Mouse (Mus musculus) lung, embryonic 14.5 days (tissue): ENCODE measurements around the gene Nyap1. TPM values are rescaled to one million over a fixed set of nuclear protein-coding genes. Genes with fewer than 3 reads are reported as not detected.

Experiments
- ATAC-seq: fragments of 200-750 bp; cut with Nextera tagmentation; 2 replicates; pipeline ENCODE4 v1.8.0; 2017; ENCODE audit warnings: mild to moderate bottlenecking, moderate TSS enrichment, moderate library complexity; ENCODE audit not compliant: insufficient read depth
- DNase-seq: peaks from one replicate; pipeline ENCODE4 v3.0.0-alpha.2; 2015
- H3K27ac ChIP-seq: fragments of 300-500 bp; sonication (generic); 2 replicates; pipeline ENCODE4 v1.5.1; 2014; ENCODE audit warnings: low read depth, mild to moderate bottlenecking, moderate library complexity
- H3K27me3 ChIP-seq: fragments of 300-500 bp; sonication (generic); 2 replicates; pipeline ENCODE4 v1.6.1; 2014; ENCODE audit warnings: low read length, control low read depth; ENCODE audit not compliant: insufficient read depth
- H3K36me3 ChIP-seq: fragments of 300-500 bp; sonication (generic); 2 replicates; pipeline ENCODE4 v1.6.1; 2014; ENCODE audit warnings: control low read depth; ENCODE audit not compliant: insufficient read depth
- H3K4me1 ChIP-seq: fragments of 300-500 bp; sonication (generic); 2 replicates; pipeline ENCODE4 v1.6.1; 2014; ENCODE audit warnings: antibody characterized with exemption, control low read depth; ENCODE audit not compliant: insufficient read depth
- H3K4me2 ChIP-seq: fragments of 300-500 bp; sonication (generic); 2 replicates; pipeline ENCODE4 v1.6.1; 2014; ENCODE audit warnings: mild to moderate bottlenecking
- H3K4me3 ChIP-seq: fragments of 300-500 bp; sonication (generic); 2 replicates; pipeline ENCODE4 v1.5.1; 2014; ENCODE audit warnings: low read depth, low read length
- H3K9ac ChIP-seq: fragments of 300-500 bp; sonication (generic); 2 replicates; pipeline ENCODE4 v1.6.1; 2014
- H3K9me3 ChIP-seq: fragments of 300-500 bp; sonication (generic); 2 replicates; pipeline ENCODE4 v1.6.1; 2016; ENCODE audit warnings: low read depth, low read length, control low read depth
- CTCF ChIP-seq: IDR thresholded peaks from 2 replicates; pipeline ENCODE4 v1.5.1; 2016; ENCODE audit warnings: antibody characterized with exemption, low read depth
- WGBS: fragments of 180-500 bp; shearing (Covaris S2); extraction: QIAGEN DNeasy Blood & Tissue Kit; methylation state at CpG from one replicate; pipeline ENCODE4 v1.1.7; 2014; 5-methylcytosine and 5-hydroxymethylcytosine counted together
- polyA plus RNA-seq: library from polyadenylated mRNA; unstranded; fragments of >200 nt; fragmentation: Nextera tagmentation; extraction: Ambion mirVana; gene quantifications from 2 replicates; pipeline ENCODE4 v1.2.1, GENCODE M21; 2014

Nyap1 gene
- polyA plus RNA-seq, result 0.91 and 0.93 TPM in 2 replicates

DNA sequence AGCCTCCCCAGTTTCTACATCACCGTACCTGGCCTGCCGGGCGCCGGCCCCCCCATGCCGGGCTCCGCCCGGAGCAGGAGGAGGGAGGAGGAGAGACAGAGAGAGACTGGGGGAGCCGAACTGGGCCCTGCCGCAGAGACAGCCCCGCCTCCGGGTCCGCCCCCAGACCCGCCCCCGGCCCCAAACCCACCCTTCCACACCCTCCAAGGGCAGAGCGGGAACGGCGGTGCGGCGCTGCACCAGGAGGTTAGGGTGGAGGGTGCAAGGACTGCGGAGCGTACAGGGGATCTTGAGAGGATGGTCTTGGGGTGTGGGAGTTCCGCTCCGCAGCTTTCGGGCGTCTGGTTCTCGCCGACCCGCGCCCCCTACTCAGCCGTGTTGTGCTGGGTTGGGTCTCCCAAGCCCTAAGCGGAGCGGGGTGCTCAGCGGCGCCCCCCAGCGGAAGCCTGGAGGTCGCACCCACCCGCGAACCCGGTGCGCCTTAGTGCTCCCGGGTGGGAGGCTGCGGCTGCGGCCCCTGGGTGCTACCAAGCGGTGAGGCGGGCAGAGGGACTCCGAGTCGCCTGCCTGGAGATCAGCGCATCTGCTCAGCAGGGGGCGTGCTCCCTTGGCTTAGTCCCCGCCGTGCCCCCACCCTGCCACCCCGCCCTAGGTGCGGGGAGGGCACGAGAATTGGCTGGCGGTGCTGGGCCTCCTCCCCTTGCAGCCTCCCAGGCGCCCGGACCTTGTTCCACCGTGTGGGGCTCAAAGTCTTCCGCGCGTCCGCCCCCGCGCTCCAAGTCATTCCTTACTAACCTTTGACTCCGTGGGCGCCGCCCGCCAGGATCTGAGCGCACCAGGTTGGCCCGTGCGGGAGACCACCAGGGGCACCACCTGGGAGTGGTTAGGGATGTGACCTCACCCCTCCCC, at the start of gene Nyap1:
Nyap1 (minus strand) TSS at position 585 of the 909 bp plus-strand sequence.
- ATAC-seq (peak; percentile 83), DNase-seq (peak; percentile 81)
- H3K9ac ChIP-seq, result peak within 1 kb of the TSS; percentile 70
- H3K4me2 ChIP-seq, result peak within 1 kb of the TSS; percentile 97
- peak within 1 kb of the TSS; percentile 60 for H3K4me3 ChIP-seq
- no peaks in the 10 kb centered on the region for H3K27me3 ChIP-seq
- WGBS, result under 1% methylated on average over 71 of the region's 71 CpGs
- no peaks in the 10 kb centered on the region for H3K9me3 ChIP-seq
- peak; percentile 78 for TF ChIP-seq CTCF
- peak within 1 kb of the TSS; percentile 37; the same call in 1 of the 2 replicates for H3K27ac ChIP-seq
- H3K36me3 ChIP-seq, result 0 out of 2 replicates have a peak, but pooled peaks cover 4% of the 10 kb centered on the region
- H3K4me1 ChIP-seq, result 0 out of 2 replicates have a peak, but pooled peaks cover 7% of the 10 kb centered on the region

DNA sequence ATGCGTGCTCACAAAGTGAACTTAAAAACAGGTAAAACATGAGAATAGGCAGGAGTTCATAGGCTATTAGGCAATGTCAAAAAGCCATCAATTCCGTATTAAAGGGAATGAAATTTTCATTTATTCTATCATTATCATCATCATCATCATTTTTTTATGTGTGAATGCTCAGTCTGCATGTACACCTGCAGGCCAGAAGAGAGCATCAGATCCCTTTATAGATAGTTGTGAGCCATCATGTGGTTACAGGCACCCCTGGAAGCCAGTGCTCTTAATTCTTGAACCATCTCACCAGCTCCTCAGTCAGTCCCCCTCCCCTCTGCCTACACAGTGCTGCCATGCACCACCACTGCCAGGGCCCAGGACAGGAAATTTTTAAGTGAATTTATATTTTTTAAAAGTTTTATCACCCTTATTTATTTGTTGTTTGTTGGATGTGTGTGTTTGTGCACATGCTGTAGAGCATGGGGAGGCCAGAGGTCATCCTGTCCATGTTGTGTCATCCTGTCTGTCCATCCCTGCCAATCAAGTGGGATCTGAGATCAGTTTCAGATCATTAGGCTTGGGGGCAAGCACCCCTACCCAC, 47.6 kb upstream of the Nyap1 start:
- Histone ChIP-seq H3K36me3 (peaks cover 9% of the 10 kb centered on the region), H3K4me2 (no peak overlapping the region), H3K9me3 (no peaks in the 10 kb centered on the region), H3K4me1 (peaks cover 11% of the 10 kb centered on the region), H3K4me3 (no peak overlapping the region), H3K27ac (no peak overlapping the region), H3K27me3 (no peaks in the 10 kb centered on the region), H3K9ac (no peak overlapping the region)
- no peak for ATAC-seq
- DNase-seq, result no peak
- WGBS, result 98% methylated on average over 2 of the region's 2 CpGs
- no peak for TF ChIP-seq CTCF

DNA sequence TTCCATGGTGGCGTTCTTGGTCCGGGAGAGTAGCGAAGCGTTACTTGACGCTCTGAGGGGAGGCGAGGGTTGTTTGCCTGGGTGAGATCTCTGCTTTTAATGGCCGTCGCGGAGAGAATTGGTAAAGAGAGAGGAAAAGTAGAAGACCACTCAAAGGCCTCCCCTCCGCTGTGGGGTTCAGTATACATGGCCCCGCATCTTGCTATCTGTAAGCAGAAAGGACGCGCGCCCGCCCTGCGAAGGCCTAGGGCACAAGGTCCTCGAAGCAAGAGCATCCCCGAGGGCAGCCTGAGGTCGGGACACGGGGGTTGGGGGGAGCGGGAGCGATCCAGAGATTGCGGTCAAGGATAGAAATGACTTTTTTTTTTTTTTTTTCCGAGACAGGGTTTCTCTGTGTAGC, 46.8 kb upstream of the Nyap1 start:
- Histone ChIP-seq H3K4me1 (peaks cover 20% of the 10 kb centered on the region), H3K27ac (no peak overlapping the region), H3K9ac (peak overlapping the region; percentile 9; the same call in 1 of the 2 replicates), H3K36me3 (peaks cover 17% of the 10 kb centered on the region), H3K4me2 (peak overlapping the region; percentile 97), H3K9me3 (no peaks in the 10 kb centered on the region), H3K27me3 (no peaks in the 10 kb centered on the region), H3K4me3 (peak overlapping the region; percentile 85)
- 68% methylated on average over 24 of the region's 24 CpGs for WGBS
- no peak for TF ChIP-seq CTCF
- DNase-seq (no peak), ATAC-seq (no peak)

DNA sequence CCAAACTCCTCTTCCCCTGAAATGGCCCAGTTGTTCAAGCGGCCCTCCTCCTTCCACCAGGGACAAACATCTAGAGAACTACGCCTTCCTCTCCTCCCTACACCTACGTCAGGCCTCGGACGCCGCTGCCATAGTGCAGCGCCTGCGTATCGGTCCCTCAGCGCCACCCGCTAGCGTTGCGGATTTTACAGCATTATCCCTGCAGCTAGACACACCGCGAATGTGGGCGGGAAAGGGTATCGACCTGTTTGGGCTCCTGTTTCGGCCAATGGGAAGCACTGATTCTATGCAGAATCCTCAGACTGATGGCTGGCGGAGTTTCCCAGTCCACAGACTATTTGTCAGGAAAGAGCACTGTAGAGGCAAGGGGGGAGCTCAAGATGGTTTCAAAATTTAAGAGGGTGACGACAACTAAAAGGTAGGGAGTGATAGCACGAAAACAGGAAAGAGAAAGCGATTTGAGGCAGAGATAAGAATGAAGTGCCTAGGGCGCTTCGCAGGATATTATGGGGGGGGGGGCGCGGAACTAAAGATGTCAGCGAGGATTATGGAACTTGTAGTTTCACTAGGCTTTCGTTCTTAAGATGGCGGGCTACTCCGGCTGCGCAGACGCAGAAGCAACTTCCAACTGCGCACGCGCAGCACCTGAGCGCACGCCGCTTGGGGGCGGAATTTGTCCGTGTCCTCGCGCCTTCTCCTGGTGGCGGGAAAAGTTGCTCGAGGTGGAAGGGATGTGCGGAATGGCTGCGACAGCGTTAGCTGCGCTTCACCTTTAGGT, 45.9 kb upstream of the Nyap1 start, which contains the start of the genes Mepce and Zcwpw1:
Mepce (minus strand) TSS at position 505 of the 778 bp plus-strand sequence.
Zcwpw1 (plus strand) TSS at position 648 of the 778 bp plus-strand sequence.
- Histone ChIP-seq H3K9me3 (no peaks in the 10 kb centered on the region), H3K9ac (peak within 1 kb of the TSS; percentile 95), H3K27ac (peak within 1 kb of the TSS; percentile 98), H3K4me3 (peak within 1 kb of the TSS; percentile 85), H3K27me3 (no peaks in the 10 kb centered on the region), H3K36me3 (peaks cover 26% of the 10 kb centered on the region), H3K4me1 (peaks cover 22% of the 10 kb centered on the region), H3K4me2 (peak within 1 kb of the TSS; percentile 97)
- under 1% methylated on average over 48 of the region's 48 CpGs for WGBS
- DNase-seq (peak; percentile 99), ATAC-seq (peak; percentile 68)
- peak; percentile 86 for TF ChIP-seq CTCF

DNA sequence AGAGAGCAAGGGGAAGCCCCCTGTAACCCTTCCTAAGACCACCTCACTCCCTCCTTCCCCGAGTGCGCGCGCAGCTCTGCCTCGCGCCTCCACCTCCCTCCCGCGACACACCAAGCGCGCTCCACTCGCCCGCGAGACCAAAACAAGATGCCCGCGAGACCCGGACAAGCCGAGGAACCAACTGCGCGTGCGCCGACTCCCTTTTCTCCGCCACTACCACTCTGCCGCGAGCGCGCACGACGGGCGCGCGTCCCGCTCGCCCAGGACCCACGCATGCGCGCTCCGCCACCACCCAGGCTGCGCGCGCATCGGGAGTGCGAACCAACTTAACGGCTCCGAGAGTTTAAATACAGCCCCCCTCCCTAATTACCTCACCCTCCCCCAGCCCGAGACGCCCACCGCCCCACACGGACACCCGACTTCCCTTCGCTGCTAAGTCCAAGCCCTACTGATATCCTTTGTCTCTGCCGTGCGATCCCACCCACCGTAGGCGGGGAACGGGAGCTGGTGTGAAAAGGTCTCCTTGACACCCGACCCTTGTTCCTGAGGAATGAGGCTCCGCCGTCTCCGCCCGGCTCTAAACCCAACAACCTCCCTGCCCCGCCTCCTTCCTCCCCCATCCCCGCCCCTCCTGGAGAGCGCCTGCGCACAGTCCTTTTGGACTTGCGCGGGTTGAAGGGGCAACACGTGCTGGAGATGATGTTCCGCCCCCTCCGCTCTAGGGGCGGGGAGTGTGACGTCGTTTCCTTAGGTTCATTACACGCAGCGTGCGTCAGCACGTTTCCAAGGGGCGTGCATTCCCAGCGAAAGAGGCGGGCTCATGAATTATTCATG, 44.9 kb upstream of the Nyap1 start:
- ATAC-seq, result peak; percentile 80
- Histone ChIP-seq H3K9me3 (no peaks in the 10 kb centered on the region), H3K9ac (peak overlapping the region; percentile 95), H3K27ac (peak overlapping the region; percentile 98), H3K27me3 (no peaks in the 10 kb centered on the region), H3K4me1 (peaks cover 22% of the 10 kb centered on the region), H3K36me3 (peaks cover 36% of the 10 kb centered on the region), H3K4me3 (peak overlapping the region; percentile 85), H3K4me2 (peak overlapping the region; percentile 97)
- TF ChIP-seq CTCF, result no peak
- peak; percentile 100 for DNase-seq
- under 1% methylated on average over 79 of the region's 79 CpGs for WGBS
